Mouse (Mus musculus): ENCODE measurements around the gene Lrrc20.
"Not testable (repeated sequence)": the region's sequence is repeated elsewhere in the genome, so short reads cannot be mapped to it uniquely, and the experiment has no call there.

The Lrrc20 gene

GRCm38 (mm10) chr10:61475594-61476439, at the start of gene Lrrc20:
TSS of gene Lrrc20 (plus strand) at chr10:61475801.
- peak; percentile 94 for DNase-seq (ENCODE audit: extremely low spot score)

GRCm38 (mm10) chr10:61426251-61426757, 49.3 kb upstream of the Lrrc20 start:
- DNase-seq (ENCODE audit: extremely low spot score) = no peak

- no peak for DNase-seq (ENCODE audit: extremely low spot score)
Observed at GRCm38 (mm10) chr10:61427951-61428350, 47.6 kb upstream of the Lrrc20 start.

DNA sequence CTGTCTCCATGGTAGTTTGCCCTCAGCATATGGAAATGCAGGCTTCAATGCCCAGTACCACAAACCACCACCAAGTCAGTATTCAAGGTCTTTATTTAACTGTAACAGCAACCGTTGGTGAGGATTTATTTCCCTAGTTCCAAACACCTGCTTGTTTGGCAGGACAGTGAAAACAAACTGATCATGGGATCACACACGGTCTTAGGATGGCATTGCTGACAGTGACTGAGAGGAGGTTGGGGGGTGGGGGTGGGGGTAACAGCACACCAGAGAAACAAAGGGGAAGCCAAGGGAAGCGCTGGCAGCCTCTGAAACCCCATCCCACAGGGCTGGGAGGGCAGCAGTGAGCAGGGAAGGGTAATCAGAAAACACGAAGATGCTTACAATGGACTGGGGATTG, 47.2 kb upstream of the Lrrc20 start:
- DNase-seq (ENCODE audit: extremely low spot score) = no peak

- no peak for DNase-seq (ENCODE audit: extremely low spot score)
Observed at GRCm38 (mm10) chr10:61429043-61429442, 46.6 kb upstream of the Lrrc20 start.

GRCm38 (mm10) chr10:61431375-61431774, 44.2 kb upstream of the Lrrc20 start:
- no peak for DNase-seq (ENCODE audit: extremely low spot score)

- DNase-seq (ENCODE audit: extremely low spot score) = no peak
Observed at GRCm38 (mm10) chr10:61440202-61440800, 35.3 kb upstream of the Lrrc20 start.

- no peak for DNase-seq (ENCODE audit: extremely low spot score)
Observed at GRCm38 (mm10) chr10:61443456-61443855, 32.1 kb upstream of the Lrrc20 start.

DNA sequence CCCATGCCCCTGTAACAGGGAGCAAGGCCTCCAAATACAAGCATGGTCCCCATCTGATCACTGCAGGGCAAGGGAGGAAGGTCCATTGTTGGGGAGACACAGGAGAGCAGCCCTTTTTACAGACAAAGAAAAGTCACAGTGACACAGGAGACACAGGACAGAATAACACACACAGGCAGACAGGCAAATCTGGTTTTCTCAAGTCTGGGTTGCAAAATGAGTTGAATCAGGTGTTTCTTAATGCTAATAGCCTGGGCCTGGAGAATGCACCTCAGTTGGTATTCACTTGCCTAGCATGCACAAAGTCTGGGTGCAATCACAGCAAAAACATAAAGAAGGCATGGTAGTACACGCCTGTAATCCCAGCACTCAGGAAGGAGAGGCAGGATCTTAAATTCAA, 31.7 kb upstream of the Lrrc20 start:
- no peak for DNase-seq (ENCODE audit: extremely low spot score)

- DNase-seq (ENCODE audit: extremely low spot score) = no peak
Observed at GRCm38 (mm10) chr10:61445016-61445415, 30.6 kb upstream of the Lrrc20 start.

DNA sequence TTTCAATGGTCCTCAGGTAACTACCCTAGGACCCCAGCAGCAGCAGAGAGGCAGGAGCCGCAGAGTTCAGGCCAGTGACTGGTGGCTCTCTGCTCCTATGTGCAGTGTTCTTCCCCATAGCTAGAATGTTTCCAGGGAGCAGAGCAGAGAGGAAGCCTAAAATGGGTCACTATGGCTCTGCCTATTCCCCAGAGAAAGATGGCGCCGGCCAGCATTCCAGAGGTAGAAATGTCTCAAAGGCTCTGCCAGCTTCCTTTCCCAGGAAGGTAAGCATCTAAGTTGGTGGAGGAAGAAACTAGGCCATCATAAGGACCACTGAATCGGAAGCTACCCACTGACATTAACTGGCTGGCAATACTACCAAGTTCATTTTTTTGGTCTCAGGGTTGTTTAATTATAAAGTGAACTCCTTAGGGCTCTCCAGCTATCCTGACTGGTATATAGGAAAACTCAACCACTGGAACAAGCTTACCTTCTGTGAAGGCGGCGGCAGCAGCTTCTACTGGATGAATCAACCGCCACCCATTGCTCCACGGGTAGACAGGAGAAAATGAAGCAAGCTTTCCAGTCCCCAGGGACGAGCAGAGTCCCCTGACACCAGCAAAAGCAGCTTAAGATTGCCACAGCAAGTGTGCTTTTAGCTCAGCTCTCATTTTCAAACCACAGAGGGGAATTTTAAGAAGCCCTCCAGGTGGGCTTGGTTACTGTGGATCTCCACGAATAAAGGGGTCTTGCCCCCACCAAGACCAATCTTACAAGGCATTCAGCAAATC, 27.8 kb upstream of the Lrrc20 start:
- no peak for DNase-seq (ENCODE audit: extremely low spot score)

GRCm38 (mm10) chr10:61448834-61449233, 26.8 kb upstream of the Lrrc20 start:
- DNase-seq (ENCODE audit: extremely low spot score) = no peak

- DNase-seq (ENCODE audit: extremely low spot score) = no peak
Observed at GRCm38 (mm10) chr10:61451463-61451930, 24.1 kb upstream of the Lrrc20 start.

- DNase-seq (ENCODE audit: extremely low spot score) = peak; percentile 42
Observed at GRCm38 (mm10) chr10:61451931-61452617, 23.5 kb upstream of the Lrrc20 start.

- peak; percentile 100 for DNase-seq (ENCODE audit: extremely low spot score)
Observed at GRCm38 (mm10) chr10:61452645-61453044, 23.0 kb upstream of the Lrrc20 start, which contains the start of gene Eif4ebp2. TSS of gene Eif4ebp2 (minus strand) at chr10:61452661.

DNA sequence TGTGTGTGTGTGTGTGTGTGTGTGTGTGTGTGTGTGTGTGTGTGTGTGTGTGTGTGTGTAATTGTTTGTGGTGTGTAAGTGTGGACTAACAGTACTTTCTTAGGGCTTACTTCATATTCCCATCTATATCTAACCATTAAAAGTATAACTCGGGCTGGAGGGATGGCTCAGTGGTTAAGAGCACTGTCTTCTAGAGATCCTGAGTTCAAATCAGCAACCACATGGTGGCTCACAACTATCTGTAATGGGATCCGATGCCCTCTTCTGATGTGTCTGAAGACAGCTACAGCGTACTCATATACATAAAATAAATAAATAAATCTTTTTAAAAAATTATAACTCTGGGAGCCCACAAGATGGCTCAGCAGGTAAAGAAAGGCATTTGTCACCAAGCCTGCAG, 22.4 kb upstream of the Lrrc20 start:
- not testable (repeated sequence) for DNase-seq (ENCODE audit: extremely low spot score)

DNA sequence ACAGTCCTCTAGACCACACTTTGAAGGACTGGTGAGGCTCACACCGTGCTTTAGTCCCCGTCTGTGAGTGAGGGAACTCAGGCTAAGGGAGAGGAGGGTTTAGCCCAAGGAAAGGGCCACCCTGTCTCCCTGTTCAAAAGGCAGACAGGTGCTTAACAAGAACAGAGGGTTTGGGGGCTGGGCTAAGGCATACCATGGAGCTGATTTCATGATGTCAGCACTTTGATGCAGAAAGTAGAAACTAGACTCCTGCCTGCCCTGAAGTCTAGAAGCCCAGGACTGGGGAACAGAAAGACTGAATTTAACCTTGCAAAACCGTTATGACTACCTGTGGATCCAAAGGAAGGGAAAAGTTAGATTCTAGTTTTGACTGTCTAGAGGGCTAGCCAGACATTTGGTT, 18.4 kb upstream of the Lrrc20 start:
- DNase-seq (ENCODE audit: extremely low spot score) = no peak

GRCm38 (mm10) chr10:61465009-61465408, 10.6 kb upstream of the Lrrc20 start:
- no peak for DNase-seq (ENCODE audit: extremely low spot score)

DNA sequence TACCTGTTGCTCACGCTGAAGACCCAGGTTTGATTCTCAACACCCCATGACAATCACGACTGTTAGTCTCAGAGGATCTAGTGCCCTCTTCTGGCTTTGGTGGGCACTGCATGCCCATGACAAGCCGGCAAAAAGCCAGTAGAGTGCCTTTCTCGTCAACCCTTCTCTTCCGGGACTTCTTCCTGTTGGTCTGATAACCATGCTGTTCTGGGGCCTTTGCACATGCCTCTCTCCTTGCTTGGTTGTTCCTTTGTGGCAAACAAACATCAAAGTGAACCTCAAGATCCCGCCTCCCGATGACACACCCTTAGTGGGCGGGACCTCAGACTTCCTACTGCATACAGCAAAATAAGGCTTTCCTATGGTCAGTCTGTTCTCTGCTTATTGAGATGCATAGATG, 9.4 kb upstream of the Lrrc20 start:
- DNase-seq (ENCODE audit: extremely low spot score) = no peak

DNA sequence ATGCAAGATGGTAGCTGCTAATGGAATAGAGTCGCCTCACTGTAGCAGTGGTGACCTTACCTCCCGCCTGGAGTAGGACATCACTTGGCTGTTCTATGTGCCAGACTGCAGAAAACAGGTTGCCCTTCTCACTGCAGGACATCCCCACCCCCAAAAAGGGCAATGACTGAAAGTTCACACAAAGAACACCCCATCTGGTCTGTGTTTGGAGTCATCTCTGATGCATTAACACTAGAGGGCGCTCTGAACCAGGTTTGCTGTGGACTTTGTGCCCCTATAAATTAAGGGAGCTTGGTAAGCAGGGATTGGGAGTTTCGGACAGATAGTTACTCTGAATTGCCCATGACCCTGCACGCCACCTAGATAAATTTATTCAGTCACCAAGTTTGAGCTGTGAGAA, 8.7 kb upstream of the Lrrc20 start:
- peak; percentile 48 for DNase-seq (ENCODE audit: extremely low spot score)

GRCm38 (mm10) chr10:61468900-61469299, 6.7 kb upstream of the Lrrc20 start:
- no peak for DNase-seq (ENCODE audit: extremely low spot score)

- DNase-seq (ENCODE audit: extremely low spot score) = no peak
Observed at GRCm38 (mm10) chr10:61473640-61474039, 2.0 kb upstream of the Lrrc20 start.

Data from embryo, embryonic 9.5 days (tissue).